ENCODE assay signal across 13 mouse cellular contexts in genomic region chr2:158937948-158938565, GRCm38 (mm10).
DNase-seq lines count a peak whose midpoint lies in the region; TF ChIP-seq lines count a peak whose summit lies in the region.
"Had no signal": no experiment of that assay in that cellular context is flagged by ENCODE, and none has a peak within 500 bp of the region (broad histone marks: within the 10 kb centered on the region; RNA-seq: fewer than 3 reads in every experiment).

No protein-coding gene starts in this region.

- peak; percentile 6 for DNase-seq in adrenal gland, postnatal 25 days
- no peak for DNase-seq in adrenal gland, postnatal 36 days
- peak; percentile 21 for DNase-seq in left cerebral cortex, adult 2 months (ENCODE audit: extremely low spot score in 1 of 2, low spot score in 2 of 2)
- no peak for DNase-seq in left cerebral cortex, adult 11 months (ENCODE audit: low spot score)
- peak; percentile 30 to 43 for DNase-seq in left cerebral cortex, postnatal 14 days (ENCODE audit: low spot score in 2 of 2)
- peak; percentile 17 for DNase-seq in right cerebral cortex, postnatal 25 days
- no peak for DNase-seq in spleen, postnatal 14 days (ENCODE audit: low spot score in 2 of 2)
- no peak for DNase-seq in gastrocnemius, adult 2 months
- DNase-seq: heart, adult 2 months; heart, postnatal 4 days; kidney, postnatal 25 days had no signal

- no peak for TF ChIP-seq CTCF in left cerebral cortex, adult 2 months (IDR thresholded peaks at IDR 0.05)
- no peak for TF ChIP-seq CTCF in gastrocnemius, adult 2 months (IDR thresholded peaks at IDR 0.05)

- intact Hi-C loops in left cerebral cortex, adult 2 months (cut with DNase I), result no loop called here
- intact Hi-C loops in left cerebral cortex, postnatal 14 days (cut with DNase I), result no loop called here
- intact Hi-C loops in gastrocnemius, adult 2 months (cut with DNase I), result no loop called here

- no peak overlapping the region for H3K4me3 ChIP-seq in left cerebral cortex, adult 2 months
- no peak overlapping the region for H3K4me3 ChIP-seq in gastrocnemius, adult 2 months
- H3K4me3 ChIP-seq: heart, adult 2 months; limb, embryonic 13.5 days; lung, embryonic 15.5 days had no signal

- no peak overlapping the region for H3K27ac ChIP-seq in left cerebral cortex, adult 2 months
- no peak overlapping the region for H3K27ac ChIP-seq in gastrocnemius, adult 2 months
- H3K27ac ChIP-seq: heart, adult 2 months; limb, embryonic 13.5 days; lung, embryonic 15.5 days had no signal

Comparison
In these comparisons a context has a peak if more than half of its experiments do, and no peak if none do; other contexts are left out.
1. DNase-seq: peak in adrenal gland, postnatal 25 days (single experiment), left cerebral cortex, adult 2 months (2 of 2), left cerebral cortex, postnatal 14 days (2 of 2) and right cerebral cortex, postnatal 25 days (single experiment); none in adrenal gland, postnatal 36 days (0 of 2), left cerebral cortex, adult 11 months (single experiment), spleen, postnatal 14 days (0 of 2) and gastrocnemius, adult 2 months (single experiment).